Mouse (Mus musculus) megakaryocyte, embryonic 14.5 days (primary cell): ENCODE results near the gene Rd3l.

Experiments
- FLI1 ChIP-seq: IDR thresholded peaks from 2 replicates; pipeline ENCODE4 v1.6.1; 2012; ENCODE audit warnings: low read length, inconsistent platforms, mixed read lengths
- GATA1 ChIP-seq: IDR thresholded peaks from 3 replicates; pipeline ENCODE4 v1.6.1; 2012; ENCODE audit warnings: mixed read lengths, low read length, inconsistent platforms, borderline replicate concordance

DNA sequence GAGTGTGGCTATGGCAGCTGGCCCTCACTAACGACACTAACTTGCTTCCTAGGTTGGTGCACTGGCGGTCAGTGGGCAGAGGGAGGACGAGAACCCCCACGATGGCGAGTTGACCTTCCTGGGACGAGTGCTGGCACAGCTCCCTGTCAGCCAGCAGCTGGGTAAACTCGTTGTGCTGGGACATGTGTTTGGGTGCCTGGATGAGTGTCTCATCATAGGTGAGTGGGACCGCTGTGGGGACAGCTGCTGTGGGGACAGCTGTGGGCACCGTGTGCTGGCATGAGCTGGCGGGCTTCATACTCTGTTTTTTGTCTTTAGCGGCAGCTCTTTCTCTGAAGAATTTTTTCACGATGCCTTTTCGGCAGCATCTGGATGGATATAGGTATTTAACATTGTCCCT lies 44.3 kb upstream of the Rd3l start:
- no peak for TF ChIP-seq GATA1
- TF ChIP-seq FLI1: no peak
